Mouse (Mus musculus) liver, adult 2 months (tissue): ENCODE data around the gene G3bp1. TPM values are rescaled to one million over a fixed set of nuclear protein-coding genes. Genes with fewer than 3 reads are reported as not detected.

Experiments used
- DNase-seq: peaks from one replicate; pipeline ENCODE4 v3.0.0-alpha.2; 2011; ENCODE audit warnings: low read depth, low spot score; ENCODE audit errors: extremely low read depth
- H3K27ac ChIP-seq: fragments of 200-500 bp; replicated peaks from 2 replicates; pipeline ENCODE4 v1.5.1; 2012; ENCODE audit warnings: low read depth, mild to moderate bottlenecking, control low read depth, inconsistent platforms, low read length; ENCODE audit not compliant: insufficient read depth
- H3K27me3 ChIP-seq: fragments of 200-500 bp; 2 replicates; pipeline ENCODE4 v1.6.1; 2012; ENCODE audit warnings: mild to moderate bottlenecking, moderate library complexity, low read length, inconsistent platforms; ENCODE audit not compliant: control insufficient read depth, insufficient read depth
- H3K36me3 ChIP-seq: fragments of 200-500 bp; 2 replicates; pipeline ENCODE4 v1.6.1; 2012; ENCODE audit warnings: low read length, inconsistent platforms; ENCODE audit not compliant: control insufficient read depth, insufficient read depth
- H3K4me1 ChIP-seq: fragments of 200-500 bp; 2 replicates; pipeline ENCODE4 v1.6.1; 2011; ENCODE audit warnings: low read length; ENCODE audit not compliant: control insufficient read depth, insufficient read depth
- H3K4me3 ChIP-seq: fragments of 200-500 bp; 2 replicates; pipeline ENCODE4 v1.5.1; 2011; ENCODE audit warnings: low read depth, mild to moderate bottlenecking, control low read depth, low read length, moderate library complexity; ENCODE audit not compliant: insufficient read depth
- H3K79me2 ChIP-seq: fragments of 200-500 bp; 2 replicates; pipeline ENCODE4 v1.6.1; 2012; ENCODE audit warnings: inconsistent platforms, mild to moderate bottlenecking, low read length, moderate library complexity; ENCODE audit not compliant: control insufficient read depth, insufficient read depth
- H3K9ac ChIP-seq: fragments of 200-500 bp; 2 replicates; pipeline ENCODE4 v1.6.1; 2012; ENCODE audit warnings: low read depth, mild to moderate bottlenecking, control low read depth, inconsistent platforms, low read length
- CTCF ChIP-seq: fragments of 200-500 bp; IDR thresholded peaks from 2 replicates; pipeline ENCODE4 v1.5.1; 2011; ENCODE audit warnings: low read depth, low read length, control low read depth
- POLR2A ChIP-seq: fragments of 200-500 bp; IDR thresholded peaks from 2 replicates; pipeline ENCODE4 v1.6.1; 2011; ENCODE audit warnings: low read length, control low read depth; ENCODE audit not compliant: insufficient read depth; ENCODE audit errors: extremely low read depth
- WGBS: fragments of 180-500 bp; shearing (Covaris S2); methylation state at CpG from one replicate; pipeline ENCODE4 v1.1.7; 2018; 5-methylcytosine and 5-hydroxymethylcytosine counted together
- polyA plus RNA-seq: library from polyadenylated mRNA; depleted of rRNA; stranded (reverse); fragments of >200 nt; gene quantifications from 2 replicates; pipeline ENCODE4 v1.2.3, GENCODE M21; 2012
- total RNA-seq: library from RNA; depleted of rRNA; stranded (reverse); fragments of >200 nt; gene quantifications from 2 replicates; pipeline ENCODE4 v1.2.3, GENCODE M21; 2014

Gene G3bp1
- total and polyA plus RNA-seq, 2 experiments, result 14.0 to 15.7 TPM

DNA sequence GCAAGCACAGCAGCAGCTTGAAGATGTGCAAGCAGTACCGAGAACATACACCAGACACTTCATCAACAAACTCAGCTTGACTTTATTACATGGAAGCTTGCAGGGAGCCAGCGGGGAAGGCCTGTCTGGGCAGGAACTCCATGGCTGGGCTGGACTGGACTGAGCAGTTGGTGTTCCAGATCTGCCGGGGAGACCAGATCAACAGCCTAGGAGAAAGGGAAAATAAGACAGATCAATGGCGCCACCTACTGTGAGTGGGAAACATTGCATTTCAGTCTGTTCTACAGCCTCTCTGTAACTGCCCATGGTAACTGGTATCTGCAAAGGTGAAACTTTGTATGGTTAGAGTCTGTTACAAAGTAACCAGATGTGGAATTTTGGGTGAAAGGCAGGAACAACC, 22.9 kb upstream of the G3bp1 start:
- peaks cover 2% of the 10 kb centered on the region for H3K4me1 ChIP-seq
- TF ChIP-seq CTCF (peak; percentile 74), POLR2A (no peak)
- 32% methylated on average over 4 of the region's 4 CpGs for WGBS
- no peak overlapping the region for H3K27ac ChIP-seq
- peaks cover 28% of the 10 kb centered on the region for H3K36me3 ChIP-seq
- no peak overlapping the region for H3K9ac ChIP-seq
- DNase-seq, result peak; percentile 67
- no peak overlapping the region for H3K4me3 ChIP-seq
- H3K79me2 ChIP-seq, result no peaks in the 10 kb centered on the region
- H3K27me3 ChIP-seq, result no peaks in the 10 kb centered on the region

DNA sequence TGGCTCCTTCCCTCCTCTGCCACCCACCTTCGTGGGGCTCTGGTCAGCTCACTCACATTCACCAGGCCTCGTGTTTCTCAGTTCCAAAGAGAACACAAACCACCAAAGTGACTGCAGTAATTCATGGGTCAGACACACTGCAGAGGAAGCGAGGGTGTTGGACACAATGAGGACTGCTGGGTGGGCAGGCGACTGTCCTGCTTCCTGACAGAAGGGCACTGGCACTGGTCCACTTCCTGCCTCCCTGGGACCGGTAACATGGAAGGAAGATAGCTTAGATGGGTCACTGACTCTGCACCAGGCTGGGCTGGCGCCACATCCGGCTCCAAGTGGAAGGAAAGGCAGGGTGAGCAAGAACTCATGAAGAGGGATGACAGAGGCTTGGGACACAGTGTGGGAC, 20.0 kb upstream of the G3bp1 start:
- Histone ChIP-seq H3K27ac (peak overlapping the region; percentile 16; the same call in 1 of the 2 replicates), H3K4me3 (no peak overlapping the region), H3K27me3 (no peaks in the 10 kb centered on the region), H3K36me3 (peaks cover 25% of the 10 kb centered on the region), H3K79me2 (no peaks in the 10 kb centered on the region), H3K4me1 (peaks cover 2% of the 10 kb centered on the region), H3K9ac (no peak overlapping the region)
- no peak for DNase-seq
- TF ChIP-seq POLR2A, result no peak
- TF ChIP-seq CTCF, result no peak
- 75% methylated on average over 7 of the region's 7 CpGs for WGBS

DNA sequence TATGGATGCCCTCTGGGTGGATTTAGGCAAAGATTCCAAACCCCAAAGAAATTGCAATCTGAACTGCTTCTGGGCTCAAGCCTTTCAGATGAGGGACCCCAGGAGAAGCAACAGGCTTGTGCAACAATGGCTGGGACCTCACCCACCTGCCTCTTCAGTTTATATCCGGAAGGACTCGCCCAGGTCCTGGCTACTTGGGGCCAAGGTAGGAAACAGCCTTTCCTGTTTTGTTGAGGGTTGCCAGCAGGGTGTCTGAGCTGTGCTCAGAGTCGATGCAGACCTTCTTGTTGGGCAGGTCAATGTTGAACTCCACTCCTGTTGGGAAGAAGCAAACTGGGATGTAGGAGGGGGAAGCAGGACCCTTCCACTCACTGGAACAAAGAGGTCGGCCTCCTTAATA, 19.2 kb upstream of the G3bp1 start:
- Histone ChIP-seq H3K9ac (no peak overlapping the region), H3K27ac (no peak overlapping the region), H3K4me3 (no peak overlapping the region), H3K27me3 (no peaks in the 10 kb centered on the region), H3K79me2 (0 out of 2 replicates have a peak, but pooled peaks cover 3% of the 10 kb centered on the region), H3K36me3 (peaks cover 19% of the 10 kb centered on the region), H3K4me1 (peaks cover 6% of the 10 kb centered on the region)
- no peak for DNase-seq
- WGBS, result 79% methylated on average over 4 of the region's 4 CpGs
- TF ChIP-seq POLR2A, result no peak
- TF ChIP-seq CTCF, result no peak

DNA sequence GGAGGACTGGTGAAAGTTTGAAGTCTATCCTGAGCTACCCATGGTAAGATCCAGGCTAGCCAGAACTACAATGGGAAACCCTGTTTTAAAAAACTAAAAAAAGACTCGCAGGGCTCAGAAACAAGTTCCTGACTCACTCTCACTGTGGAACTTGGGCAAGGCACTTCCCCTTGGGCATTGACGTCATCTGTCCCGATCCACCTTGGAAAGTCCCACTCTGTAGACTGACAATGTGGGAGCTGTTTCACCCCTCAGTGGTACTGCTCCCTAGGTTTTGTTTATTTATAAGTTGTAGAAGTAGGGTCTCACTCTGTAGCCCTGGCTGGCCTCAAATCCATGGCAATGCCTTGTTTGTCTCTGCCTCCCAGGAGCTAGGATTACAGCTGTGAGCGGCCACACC, 15.8 kb upstream of the G3bp1 start:
- Histone ChIP-seq H3K4me1 (peaks cover 17% of the 10 kb centered on the region), H3K4me3 (no peak overlapping the region), H3K9ac (no peak overlapping the region), H3K79me2 (peaks cover 17% of the 10 kb centered on the region; the same call in 1 of the 2 replicates), H3K36me3 (peaks cover 9% of the 10 kb centered on the region), H3K27ac (no peak overlapping the region; the same call in 1 of the 2 replicates), H3K27me3 (no peaks in the 10 kb centered on the region)
- no peak for DNase-seq
- no peak for TF ChIP-seq CTCF
- TF ChIP-seq POLR2A, result no peak
- 84% methylated on average over 4 of the region's 4 CpGs for WGBS

DNA sequence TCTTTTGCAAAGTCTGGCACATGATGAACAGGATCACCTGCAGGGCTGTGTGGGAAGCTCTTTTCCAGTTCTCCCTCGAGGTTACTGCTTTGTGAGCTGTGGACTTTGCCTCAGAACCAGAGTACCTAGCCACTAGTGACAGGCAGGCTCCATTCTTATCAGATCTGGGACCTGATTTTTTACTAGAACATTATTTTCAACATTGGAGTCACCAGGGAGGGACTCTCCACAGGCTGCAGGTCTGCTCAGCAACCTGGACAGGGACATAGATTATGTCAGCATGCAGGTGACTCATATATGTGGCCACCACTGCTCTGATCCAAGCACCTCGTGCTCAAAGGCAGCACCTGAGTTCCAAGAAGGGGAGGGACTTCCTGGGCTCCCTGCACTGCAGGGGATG, 14.3 kb upstream of the G3bp1 start:
- Histone ChIP-seq H3K27me3 (no peaks in the 10 kb centered on the region), H3K36me3 (peaks cover 8% of the 10 kb centered on the region), H3K4me1 (peaks cover 22% of the 10 kb centered on the region), H3K4me3 (no peak overlapping the region), H3K79me2 (peaks cover 17% of the 10 kb centered on the region; the same call in 1 of the 2 replicates), H3K9ac (no peak overlapping the region), H3K27ac (peak overlapping the region; percentile 24; the same call in 1 of the 2 replicates)
- no peak for TF ChIP-seq CTCF
- no peak for TF ChIP-seq POLR2A
- WGBS, result 19% methylated on average over 2 of the region's 2 CpGs
- DNase-seq, result peak; percentile 82

DNA sequence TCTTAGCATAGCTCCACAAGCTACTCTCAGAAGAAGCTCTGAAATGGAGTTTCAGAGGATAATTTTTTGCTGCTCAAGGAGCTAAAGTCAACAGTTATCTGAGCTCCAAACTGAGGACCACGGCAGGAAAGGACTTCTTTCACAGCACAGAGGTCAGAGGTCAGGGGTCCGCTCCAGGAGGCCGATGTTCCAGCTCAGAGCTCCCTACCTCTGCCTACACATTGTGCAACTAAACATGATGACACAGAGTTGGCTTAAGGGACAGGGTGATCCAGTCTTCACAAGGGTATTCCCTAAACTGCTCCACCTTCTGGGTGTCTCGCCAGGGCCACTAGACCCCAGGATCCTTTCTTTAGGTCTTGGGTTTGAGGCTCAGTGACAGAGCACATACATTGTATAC, 11.0 kb upstream of the G3bp1 start:
- Histone ChIP-seq H3K27me3 (no peaks in the 10 kb centered on the region), H3K4me1 (peaks cover 28% of the 10 kb centered on the region), H3K79me2 (peaks cover 25% of the 10 kb centered on the region; the same call in 1 of the 2 replicates), H3K27ac (peak overlapping the region; percentile 62), H3K4me3 (no peak overlapping the region), H3K9ac (no peak overlapping the region), H3K36me3 (peaks cover 5% of the 10 kb centered on the region; the same call in 1 of the 2 replicates)
- 11% methylated on average over 4 of the region's 4 CpGs for WGBS
- TF ChIP-seq CTCF, result no peak
- no peak for TF ChIP-seq POLR2A
- peak; percentile 84 for DNase-seq
